Mouse (Mus musculus): ENCODE results near the gene Zfp300. TPM values are rescaled to one million over a fixed set of nuclear protein-coding genes. Genes with fewer than 3 reads are reported as not detected.

The Zfp300 gene
- 1.8 and 2.5 TPM in 2 replicates for polyA plus RNA-seq (2015; fragmentation: Nextera tagmentation; extraction: Ambion mirVana)

GRCm38 (mm10) chrX:21088983-21089866, at the start of gene Zfp300:
Gene Zfp300, minus strand, starts transcription at chrX:21089527.
- Histone ChIP-seq H3K9ac (no peak within 1 kb of the TSS), H3K27ac (replicated peaks) (peak within 1 kb of the TSS; percentile 80)
- 23% methylated on average over 27 of the region's 27 CpGs for WGBS

GRCm38 (mm10) chrX:21115520-21115919, 26.2 kb upstream of the Zfp300 start, which contains the start of gene Ssxa1:
Gene Ssxa1, plus strand, starts transcription at chrX:21115820.
- H3K4me1 ChIP-seq: no peaks in the 10 kb centered on the region
- H3K36me3 ChIP-seq: no peaks in the 10 kb centered on the region
- H3K4me2 ChIP-seq (replicated peaks): no peak within 1 kb of the TSS
- no peak for ATAC-seq (ENCODE audit: insufficient number of reproducible peaks, low FRiP score, low TSS enrichment, low read depth)
- no peaks in the 10 kb centered on the region for H3K9me3 ChIP-seq (replicated peaks)
- no peaks in the 10 kb centered on the region for H3K27me3 ChIP-seq
- no peak within 1 kb of the TSS for H3K27ac ChIP-seq (replicated peaks)
- H3K4me3 ChIP-seq (replicated peaks): no peak within 1 kb of the TSS
- WGBS: 74% methylated on average over 4 of the region's 4 CpGs
- H3K9ac ChIP-seq: no peak within 1 kb of the TSS

More at GRCm38 (mm10) chrX:21088983-21089866, at the start of gene Zfp300:
- no peaks in the 10 kb centered on the region for H3K36me3 ChIP-seq
- no peaks in the 10 kb centered on the region for H3K27me3 ChIP-seq
- H3K4me3 ChIP-seq (replicated peaks): peak within 1 kb of the TSS; percentile 47
- peak within 1 kb of the TSS; percentile 46 for H3K4me2 ChIP-seq (replicated peaks)
- no peaks in the 10 kb centered on the region for H3K4me1 ChIP-seq
- no peaks in the 10 kb centered on the region for H3K9me3 ChIP-seq (replicated peaks)
- peak; percentile 72 for ATAC-seq (ENCODE audit: insufficient number of reproducible peaks, low FRiP score, low TSS enrichment, low read depth)

- H3K9ac ChIP-seq: no peak overlapping the region
- peak overlapping the region; percentile 46 for H3K4me2 ChIP-seq (replicated peaks)
- no peaks in the 10 kb centered on the region for H3K9me3 ChIP-seq (replicated peaks)
- H3K27me3 ChIP-seq: no peaks in the 10 kb centered on the region
- H3K4me3 ChIP-seq (replicated peaks): peak overlapping the region; percentile 47
- H3K36me3 ChIP-seq: no peaks in the 10 kb centered on the region
- peak overlapping the region; percentile 80; the same call in 1 of the 2 replicates for H3K27ac ChIP-seq (replicated peaks)
- 42% methylated on average over 7 of the region's 7 CpGs for WGBS
- H3K4me1 ChIP-seq: no peaks in the 10 kb centered on the region
- ATAC-seq (ENCODE audit: insufficient number of reproducible peaks, low FRiP score, low TSS enrichment, low read depth): no peak
Observed at GRCm38 (mm10) chrX:21089867-21090239, 526 bp upstream of the Zfp300 start.

- peak overlapping the region; percentile 80; the same call in 1 of the 2 replicates for H3K27ac ChIP-seq (replicated peaks)
- H3K9me3 ChIP-seq (replicated peaks): no peaks in the 10 kb centered on the region; the same call in 1 of the 2 replicates
- no peaks in the 10 kb centered on the region for H3K36me3 ChIP-seq
- no peaks in the 10 kb centered on the region for H3K4me1 ChIP-seq
- H3K9ac ChIP-seq: no peak overlapping the region
- ATAC-seq (ENCODE audit: insufficient number of reproducible peaks, low FRiP score, low TSS enrichment, low read depth): peak; percentile 34; the same call in 1 of the 2 replicates
- H3K4me3 ChIP-seq (replicated peaks): peak overlapping the region; percentile 47
- WGBS: 40% methylated on average over 6 of the region's 6 CpGs
- no peaks in the 10 kb centered on the region for H3K27me3 ChIP-seq
- peak overlapping the region; percentile 46 for H3K4me2 ChIP-seq (replicated peaks)
Observed at GRCm38 (mm10) chrX:21088645-21088982, 713 bp downstream of the Zfp300 start.

GRCm38 (mm10) chrX:21068106-21068505, 21.2 kb downstream of the Zfp300 start, which contains the start of gene Spaca5:
Gene Spaca5, plus strand, starts transcription at chrX:21068406.
- no peak within 1 kb of the TSS for H3K9ac ChIP-seq
- no peak within 1 kb of the TSS for H3K4me2 ChIP-seq (replicated peaks)
- no peak within 1 kb of the TSS for H3K4me3 ChIP-seq (replicated peaks)
- no peak for ATAC-seq (ENCODE audit: insufficient number of reproducible peaks, low FRiP score, low TSS enrichment, low read depth)
- no peak within 1 kb of the TSS for H3K27ac ChIP-seq (replicated peaks)
- H3K36me3 ChIP-seq: no peaks in the 10 kb centered on the region
- no peaks in the 10 kb centered on the region for H3K27me3 ChIP-seq
- H3K4me1 ChIP-seq: no peaks in the 10 kb centered on the region
- H3K9me3 ChIP-seq (replicated peaks): no peaks in the 10 kb centered on the region

- WGBS: 64% methylated on average over 3 of the region's 3 CpGs
- Histone ChIP-seq H3K9me3 (replicated peaks) (no peaks in the 10 kb centered on the region), H3K4me2 (replicated peaks) (peak overlapping the region; percentile 25; the same call in 1 of the 2 replicates), H3K9ac (no peak overlapping the region), H3K36me3 (no peaks in the 10 kb centered on the region), H3K4me1 (no peaks in the 10 kb centered on the region), H3K4me3 (replicated peaks) (peak overlapping the region; percentile 54), H3K27me3 (no peaks in the 10 kb centered on the region), H3K27ac (replicated peaks) (no peak overlapping the region)
- ATAC-seq (ENCODE audit: insufficient number of reproducible peaks, low FRiP score, low TSS enrichment, low read depth): no peak
Observed at GRCm38 (mm10) chrX:21062544-21062890, 26.8 kb downstream of the Zfp300 start.

GRCm38 (mm10) chrX:21061866-21062543, 27.3 kb downstream of the Zfp300 start, which contains the start of gene Zfp182:
Gene Zfp182, minus strand, starts transcription at chrX:21062316.
- no peaks in the 10 kb centered on the region for H3K9me3 ChIP-seq (replicated peaks)
- 24% methylated on average over 25 of the region's 25 CpGs for WGBS
- H3K27ac ChIP-seq (replicated peaks): peak within 1 kb of the TSS; percentile 39; the same call in 1 of the 2 replicates
- H3K27me3 ChIP-seq: no peaks in the 10 kb centered on the region
- H3K36me3 ChIP-seq: no peaks in the 10 kb centered on the region
- peak; percentile 86 for ATAC-seq (ENCODE audit: insufficient number of reproducible peaks, low FRiP score, low TSS enrichment, low read depth)
- no peaks in the 10 kb centered on the region for H3K4me1 ChIP-seq
- H3K9ac ChIP-seq: peak within 1 kb of the TSS; percentile 26; the same call in 1 of the 2 replicates
- H3K4me3 ChIP-seq (replicated peaks): peak within 1 kb of the TSS; percentile 54
- peak within 1 kb of the TSS; percentile 42 for H3K4me2 ChIP-seq (replicated peaks)

- Histone ChIP-seq H3K27me3 (no peaks in the 10 kb centered on the region), H3K4me1 (no peaks in the 10 kb centered on the region), H3K4me3 (replicated peaks) (peak overlapping the region; percentile 54), H3K27ac (replicated peaks) (peak overlapping the region; percentile 39; the same call in 1 of the 2 replicates), H3K4me2 (replicated peaks) (peak overlapping the region; percentile 42), H3K9ac (peak overlapping the region; percentile 26; the same call in 1 of the 2 replicates), H3K9me3 (replicated peaks) (no peaks in the 10 kb centered on the region), H3K36me3 (no peaks in the 10 kb centered on the region)
- 25% methylated on average over 9 of the region's 9 CpGs for WGBS
- ATAC-seq (ENCODE audit: insufficient number of reproducible peaks, low FRiP score, low TSS enrichment, low read depth): no peak
Observed at GRCm38 (mm10) chrX:21061460-21061859, 27.9 kb downstream of the Zfp300 start.

Other genes with a start within 250 kb of the Zfp300 start
- 43.2 and 44.4 TPM in 2 replicates for gene Timp1, start 219.4 kb downstream of the Zfp300 start, polyA plus RNA-seq (2015; fragmentation: Nextera tagmentation; extraction: Ambion mirVana)
- 1.00 and 1.4 TPM in 2 replicates for gene Syn1, start 168.5 kb downstream of the Zfp300 start, polyA plus RNA-seq (2015; fragmentation: Nextera tagmentation; extraction: Ambion mirVana)
- 7.7 and 8.1 TPM in 2 replicates for gene Cfp, start 158.0 kb downstream of the Zfp300 start, polyA plus RNA-seq (2015; fragmentation: Nextera tagmentation; extraction: Ambion mirVana)
- gene Elk1, start 138.9 kb downstream of the Zfp300 start, polyA plus RNA-seq (2015; fragmentation: Nextera tagmentation; extraction: Ambion mirVana): 14.1 and 15.3 TPM in 2 replicates
- gene Uxt, start 127.5 kb downstream of the Zfp300 start, polyA plus RNA-seq (2015; fragmentation: Nextera tagmentation; extraction: Ambion mirVana): 52.2 and 56.1 TPM in 2 replicates
- 6.1 and 6.5 TPM in 2 replicates for gene Zfp182, start 27.2 kb downstream of the Zfp300 start, polyA plus RNA-seq (2015; fragmentation: Nextera tagmentation; extraction: Ambion mirVana)
- gene Spaca5, start 21.1 kb downstream of the Zfp300 start, polyA plus RNA-seq (2015; fragmentation: Nextera tagmentation; extraction: Ambion mirVana): not detected in 2 replicates
- not detected in 2 replicates for gene Ssxa1, start 26.3 kb upstream of the Zfp300 start, polyA plus RNA-seq (2015; fragmentation: Nextera tagmentation; extraction: Ambion mirVana)
- not detected in 2 replicates for gene Gm21876, start 86.1 kb upstream of the Zfp300 start, polyA plus RNA-seq (2015; fragmentation: Nextera tagmentation; extraction: Ambion mirVana)